Mouse (Mus musculus) lung, adult 2 months (tissue): Measurements from ENCODE around the gene Fam219b.

ENCODE experiments used
- CTCF ChIP-seq: fragments of 200-500 bp; IDR thresholded peaks from 2 replicates; pipeline ENCODE4 v1.5.1; 2011; ENCODE audit warnings: mild to moderate bottlenecking, low read length, control low read depth; ENCODE audit not compliant: insufficient read depth
- POLR2A ChIP-seq: fragments of 200-500 bp; IDR thresholded peaks from 2 replicates; pipeline ENCODE4 v1.6.1; 2011; ENCODE audit warnings: low read depth, mild to moderate bottlenecking, control low read depth, low read length, borderline replicate concordance; ENCODE audit errors: extremely low read depth

- no peak for TF ChIP-seq POLR2A
- TF ChIP-seq CTCF, result no peak
These were observed 13.0 kb downstream of the Fam219b start for GRCm38 (mm10) chr9:57550126-57550862.
